Mouse (Mus musculus): Measurements from ENCODE around the gene Vmn2r58. TPM values are rescaled to one million over a fixed set of nuclear protein-coding genes. Genes with fewer than 3 reads are reported as not detected.
"Not testable (repeated sequence)": the region's sequence is repeated elsewhere in the genome, so short reads cannot be mapped to it uniquely, and the experiment has no call there.

The Vmn2r58 gene
- polyA plus RNA-seq (2012; rRNA removed) = 0.05 and 0.06 TPM in 2 replicates

GRCm38 (mm10) chr7:41872612-41873011, at the start of gene Vmn2r58:
Gene Vmn2r58, minus strand, starts transcription at chr7:41872712.
- H3K27me3 ChIP-seq (ENCODE audit: control insufficient read depth, insufficient read depth, low read length); H3K27ac ChIP-seq (ENCODE audit: control insufficient read depth, insufficient read depth, low read depth, low read length); H3K36me3 ChIP-seq (ENCODE audit: control insufficient read depth, insufficient read depth, low read length); H3K4me3 ChIP-seq (ENCODE audit: control insufficient read depth, low read depth, low read length); H3K4me1 ChIP-seq (ENCODE audit: control insufficient read depth, insufficient read depth, low read length): not testable (repeated sequence)

Other genes with a start within 250 kb of the Vmn2r58 start
- gene Zfp788, start 239.5 kb downstream of the Vmn2r58 start, polyA plus RNA-seq (2012; rRNA removed) = 1.9 and 2.1 TPM in 2 replicates
- gene Vmn2r59, start 186.3 kb upstream of the Vmn2r58 start, polyA plus RNA-seq (2012; rRNA removed) = not detected in 2 replicates
- 0.02 TPM in 1 of 2 replicates, not detected in the other for gene Vmn2r60, start 235.1 kb upstream of the Vmn2r58 start, polyA plus RNA-seq (2012; rRNA removed)

Measured in testis, adult 2 months (tissue).